Mouse (Mus musculus) kidney, adult 8-10 months (tissue): ENCODE measurements around the gene Kif26a.

ENCODE experiments used
- DNase-seq, 2 experiments: peaks; one replicate each; pipeline ENCODE4 v3.0.0; 2022

Gene Kif26a

DNA sequence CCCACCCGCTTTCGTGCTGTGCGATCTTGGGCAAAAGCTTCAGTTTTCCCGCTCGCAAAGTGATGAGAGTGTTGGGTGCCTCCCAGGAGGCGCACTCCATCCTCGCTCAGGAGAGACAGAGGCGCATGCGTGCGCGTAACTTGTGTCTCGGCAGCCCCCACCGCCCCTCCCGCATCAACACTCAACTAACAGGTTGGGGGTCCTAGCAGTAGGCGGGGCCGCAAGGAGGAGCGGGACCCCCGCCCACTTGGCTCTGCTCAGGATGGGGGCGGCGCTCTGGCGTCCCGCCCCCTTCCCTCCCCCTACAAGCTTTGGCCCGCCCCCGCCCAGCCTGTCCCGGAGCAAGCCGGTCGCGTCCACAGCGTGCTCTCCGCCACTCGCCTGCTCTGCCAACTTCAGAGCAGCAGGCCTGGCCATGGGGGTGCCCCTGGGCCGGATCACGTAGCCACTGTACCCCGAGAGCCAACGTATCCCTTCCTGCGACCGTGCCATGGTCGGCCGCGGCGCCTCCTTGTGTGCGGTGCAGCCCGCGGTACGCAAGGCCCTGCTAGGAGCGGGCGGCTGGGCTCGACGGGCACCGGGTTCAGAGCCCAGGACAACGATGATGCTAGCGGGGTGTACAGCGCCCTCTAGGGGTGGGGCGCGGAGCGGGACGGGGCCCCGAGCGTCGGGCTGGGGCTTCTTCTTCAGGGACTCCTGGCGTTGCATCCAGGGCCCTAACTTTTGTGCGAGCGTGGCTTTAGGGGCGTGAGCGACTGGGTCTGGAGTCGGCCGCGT lies at the start of gene Kif26a:
TSS of gene Kif26a (plus strand) at position 334 of the 777 bp plus-strand sequence.
- DNase-seq = peak; percentile 35 to 60

DNA sequence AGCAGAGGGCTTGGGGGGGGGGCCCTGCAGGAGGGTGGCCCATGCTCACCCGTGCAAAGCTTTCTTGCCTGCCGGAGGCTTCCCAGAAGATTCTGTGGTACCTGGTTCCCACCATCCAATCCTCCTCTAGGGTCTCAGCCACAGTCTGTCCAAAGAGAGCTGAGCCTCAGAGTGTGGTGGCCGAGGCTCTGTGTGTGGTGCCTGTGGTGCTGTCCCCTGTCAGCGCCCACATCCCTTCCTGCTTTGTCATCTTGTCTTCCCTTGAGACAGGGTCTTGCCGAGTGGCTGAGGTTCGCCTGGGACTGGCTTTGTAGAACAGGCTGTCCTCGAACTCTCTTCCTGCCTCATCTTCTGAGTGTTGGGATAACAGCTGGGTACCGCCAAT lies 49.3 kb upstream of the Kif26a start:
- no peak for DNase-seq

DNA sequence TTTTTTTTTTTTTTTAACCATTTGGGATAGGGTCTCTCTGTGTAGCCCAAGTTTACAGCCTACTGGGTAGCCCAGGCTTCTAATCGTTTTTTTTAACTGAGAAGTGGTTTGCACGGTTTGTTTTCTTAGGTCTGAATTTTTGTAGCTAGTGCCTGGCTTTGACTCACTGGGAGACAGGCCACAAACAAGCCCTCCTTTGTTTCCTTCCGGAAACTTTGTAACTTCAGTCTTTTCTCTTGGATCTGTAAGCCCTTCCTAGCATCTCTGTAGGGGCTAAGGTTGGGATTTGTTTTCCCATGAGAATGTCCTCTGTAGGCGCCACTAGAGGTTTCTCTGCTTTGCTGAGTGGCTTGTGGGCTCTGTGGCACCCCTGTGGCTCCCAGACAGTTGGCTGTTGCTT lies 45.9 kb upstream of the Kif26a start:
- no peak for DNase-seq

DNA sequence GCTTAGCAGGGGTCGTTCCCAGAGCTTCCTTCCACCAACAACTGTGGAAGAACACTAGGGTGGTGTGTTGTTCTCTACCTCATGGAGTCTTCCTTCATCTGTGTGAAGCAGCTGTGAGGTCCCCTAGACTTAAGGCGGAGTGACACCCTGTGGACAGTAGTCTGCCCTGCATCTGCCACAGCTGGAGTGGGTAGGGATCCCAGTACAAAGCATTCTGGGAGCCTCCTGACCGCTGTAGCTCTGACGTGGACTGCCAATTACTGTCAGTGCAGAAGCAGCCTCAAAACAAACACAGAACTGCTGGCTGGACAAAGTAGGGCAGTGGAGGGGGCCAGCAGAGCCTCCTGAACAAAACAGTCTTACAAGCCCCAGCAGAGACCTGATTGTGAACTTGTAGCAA lies 45.0 kb upstream of the Kif26a start:
- DNase-seq = no peak

GRCm38 (mm10) chr12:112103179-112103578 lies 42.8 kb upstream of the Kif26a start:
- DNase-seq = no peak

- no peak for DNase-seq
Observed at GRCm38 (mm10) chr12:112104890-112105289, 41.1 kb upstream of the Kif26a start.

DNA sequence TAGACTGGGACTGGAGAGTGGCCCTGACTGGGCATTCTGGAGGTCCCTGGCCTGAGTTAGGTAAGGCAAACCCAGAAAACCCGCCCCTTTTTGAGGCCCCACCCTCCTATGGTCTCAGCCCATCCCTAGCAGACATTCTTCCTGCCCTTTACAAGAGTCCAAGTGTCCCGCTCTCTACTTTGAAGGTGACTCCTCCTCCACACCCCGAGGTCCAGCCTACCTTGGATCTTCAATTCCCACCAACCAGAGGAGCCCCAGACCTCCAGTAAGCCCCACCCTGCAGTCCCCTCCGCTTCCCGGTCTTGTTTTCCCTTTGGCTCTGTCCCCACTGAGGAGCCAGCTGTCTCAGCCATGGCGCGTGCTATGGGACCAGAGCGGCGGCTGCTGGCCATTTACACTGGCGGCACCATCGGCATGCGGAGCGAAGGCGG lies 39.5 kb upstream of the Kif26a start, which contains the start of gene Aspg:
TSS of gene Aspg (plus strand) at position 139 of the 431 bp plus-strand sequence.
- DNase-seq = peak; percentile 67 to 68

DNA sequence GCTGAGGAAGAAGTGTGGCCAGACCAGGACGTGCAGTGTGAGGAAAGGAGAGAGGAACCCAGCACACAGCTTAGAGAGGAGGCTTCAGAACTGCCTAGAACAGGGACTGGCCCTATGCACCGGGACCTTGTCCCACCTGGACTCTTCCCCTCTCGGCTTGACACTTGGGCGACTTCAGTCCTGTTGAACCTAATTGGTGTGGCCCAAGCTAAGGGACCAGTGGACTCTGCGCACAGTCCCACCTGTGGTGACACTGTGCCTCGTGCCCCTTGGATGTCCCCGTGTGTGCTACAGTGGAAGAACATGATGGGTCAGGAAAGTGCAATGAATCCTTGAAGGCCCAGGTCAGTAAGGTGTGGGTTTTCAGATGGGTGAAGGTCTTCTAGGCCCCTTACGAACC lies 38.3 kb upstream of the Kif26a start:
- DNase-seq = no peak

DNA sequence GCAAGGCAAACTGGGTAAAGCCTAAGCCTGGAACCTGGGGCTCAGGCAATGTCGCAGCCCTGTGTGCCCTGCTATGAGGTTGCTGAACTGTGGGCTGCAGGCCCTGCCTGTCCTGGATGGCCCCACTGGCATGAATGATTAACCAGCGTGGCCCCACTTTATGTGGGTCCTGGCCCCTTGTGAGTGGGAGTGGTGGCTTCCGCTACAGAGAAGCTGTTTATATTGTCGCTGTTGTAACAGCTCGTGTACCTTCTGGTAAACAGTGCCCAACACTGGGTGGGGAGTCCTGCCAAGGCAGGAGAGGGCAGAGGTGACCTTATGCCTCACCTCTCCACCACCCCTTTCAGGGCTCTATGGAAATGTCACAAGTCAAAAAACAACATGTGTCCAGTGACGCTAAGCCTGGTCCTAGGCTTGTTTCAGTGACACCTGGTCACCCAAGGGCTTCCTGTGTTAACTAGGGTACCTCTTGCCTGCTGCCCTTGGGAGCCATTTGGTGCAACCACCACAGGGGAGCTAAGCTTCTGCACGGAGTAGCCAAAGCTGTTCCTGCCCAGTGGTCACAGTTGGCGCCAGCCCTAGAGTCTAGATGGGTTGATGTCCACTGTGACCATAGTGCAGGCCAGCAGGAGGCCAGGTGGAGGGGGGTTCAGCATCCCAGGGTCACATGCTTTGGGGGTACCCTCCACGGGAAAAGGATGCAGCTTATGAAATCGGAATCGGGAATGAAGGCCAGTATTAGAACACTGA lies 37.1 kb upstream of the Kif26a start:
- DNase-seq = peak; percentile 73 to 78

GRCm38 (mm10) chr12:112109701-112110100 lies 36.3 kb upstream of the Kif26a start:
- DNase-seq = peak; percentile 72 to 76

DNA sequence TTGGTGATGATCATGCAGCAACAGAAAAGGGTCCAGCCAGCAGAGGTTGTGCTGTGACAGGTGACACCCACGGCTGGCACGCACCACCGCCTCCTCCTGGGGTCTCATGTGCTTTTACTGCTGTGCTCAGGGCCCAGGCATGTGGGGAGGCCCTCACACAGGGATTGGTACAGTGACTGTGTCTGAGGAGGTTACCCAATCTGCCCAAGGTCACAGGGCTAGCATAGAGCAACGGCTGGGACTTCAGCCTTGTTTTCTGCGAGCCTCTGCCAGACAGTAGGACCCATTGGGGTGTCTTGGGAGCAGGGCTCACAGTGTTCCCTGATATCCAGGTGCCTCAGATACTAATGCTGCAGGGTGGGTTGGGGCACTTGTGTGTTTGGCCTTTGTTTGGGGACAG lies 34.7 kb upstream of the Kif26a start:
- no peak for DNase-seq

DNA sequence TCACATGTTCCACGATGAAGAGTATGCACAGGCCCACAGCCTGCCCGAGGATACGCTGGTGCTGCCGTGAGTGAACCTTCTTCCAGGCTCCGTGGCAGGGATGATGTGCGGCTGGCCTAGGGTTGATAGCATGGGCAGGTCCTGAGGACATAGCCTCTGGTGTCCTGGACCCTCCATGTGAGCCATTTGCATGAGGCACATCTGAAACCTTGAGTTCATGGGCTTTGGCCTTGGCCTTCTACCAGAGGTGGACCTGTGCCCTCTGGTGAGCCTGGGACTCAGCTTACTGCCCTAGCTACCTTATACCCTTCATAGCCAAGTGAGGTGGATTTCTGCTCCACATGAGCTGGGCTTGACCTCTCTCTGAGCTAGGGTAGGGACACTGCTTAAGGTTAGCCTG lies 33.8 kb upstream of the Kif26a start:
- DNase-seq = no peak

DNA sequence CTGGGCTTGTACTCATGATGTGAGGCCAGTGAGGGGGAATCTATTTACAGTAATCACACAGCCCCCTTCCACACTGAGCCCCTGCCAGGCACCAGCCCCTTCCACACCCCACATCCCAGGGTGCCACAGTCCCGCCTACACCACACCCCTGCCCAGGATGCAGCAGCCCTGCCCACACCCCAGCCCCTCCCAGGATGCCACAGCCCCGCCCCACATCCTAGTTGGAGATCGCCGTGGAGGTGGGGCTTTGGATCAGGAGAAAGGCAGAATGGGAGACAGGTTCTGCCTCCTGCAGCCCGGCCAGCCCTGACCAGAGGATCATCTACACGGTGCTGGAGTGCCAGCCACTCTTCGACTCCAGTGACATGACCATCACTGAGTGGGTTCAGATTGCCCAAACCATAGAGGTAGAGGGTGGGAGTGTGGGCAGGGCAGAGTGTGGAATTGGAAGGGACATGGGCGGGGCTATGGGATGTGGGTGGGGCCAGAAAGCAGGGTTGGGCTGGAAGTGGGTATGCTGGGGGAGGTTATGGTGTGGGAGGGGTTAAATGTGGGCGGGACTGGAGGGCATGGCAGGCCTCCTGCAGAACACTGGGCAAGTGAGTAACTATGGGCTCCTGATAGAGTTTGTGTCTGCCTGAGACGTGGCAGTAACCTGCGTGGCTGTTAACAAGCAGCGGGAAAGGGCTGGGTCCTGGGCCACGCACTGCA lies 33.2 kb upstream of the Kif26a start:
- DNase-seq = no peak

DNA sequence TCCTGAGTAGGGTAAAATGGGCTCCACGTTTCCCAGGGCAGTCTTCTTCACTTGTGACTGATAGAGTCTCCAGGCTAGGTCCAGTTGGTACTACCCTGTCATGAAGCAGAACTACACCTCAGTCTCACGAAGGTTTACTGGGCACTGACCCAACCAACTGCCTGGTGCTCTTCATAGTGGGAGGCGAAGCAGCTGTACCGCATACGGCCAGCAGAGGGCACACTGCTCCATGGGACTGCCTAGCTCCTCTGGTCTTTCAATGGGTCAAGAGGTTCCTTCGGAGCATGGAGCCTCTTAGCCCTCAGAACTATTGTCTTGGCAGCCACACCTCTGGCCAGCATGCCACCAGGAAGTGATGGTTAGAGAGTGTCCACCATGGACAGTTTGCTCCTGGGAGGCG lies 32.3 kb upstream of the Kif26a start:
- DNase-seq = peak; percentile 87 to 95

DNA sequence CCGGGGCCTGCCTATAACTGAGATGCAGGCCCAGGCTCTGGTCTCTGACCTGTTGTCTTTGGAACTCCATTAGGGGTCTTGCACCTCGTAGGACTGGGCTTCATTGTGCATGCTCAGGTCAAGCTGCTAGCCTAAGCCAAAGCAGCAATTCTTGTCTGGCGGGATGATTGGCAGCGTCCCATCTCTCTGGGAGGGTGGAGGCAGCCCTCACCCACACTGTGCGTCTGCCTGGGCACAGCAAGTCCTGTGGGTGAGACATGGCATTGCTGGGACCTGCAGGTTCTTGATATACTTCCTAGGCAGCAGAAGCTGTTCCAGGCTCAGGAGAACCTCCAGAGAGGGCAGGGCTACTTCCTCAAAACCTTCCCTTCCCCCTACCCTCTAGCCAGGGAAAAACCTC lies 29.0 kb upstream of the Kif26a start:
- DNase-seq = no peak

GRCm38 (mm10) chr12:112117649-112118048 lies 28.4 kb upstream of the Kif26a start:
- no peak for DNase-seq

DNA sequence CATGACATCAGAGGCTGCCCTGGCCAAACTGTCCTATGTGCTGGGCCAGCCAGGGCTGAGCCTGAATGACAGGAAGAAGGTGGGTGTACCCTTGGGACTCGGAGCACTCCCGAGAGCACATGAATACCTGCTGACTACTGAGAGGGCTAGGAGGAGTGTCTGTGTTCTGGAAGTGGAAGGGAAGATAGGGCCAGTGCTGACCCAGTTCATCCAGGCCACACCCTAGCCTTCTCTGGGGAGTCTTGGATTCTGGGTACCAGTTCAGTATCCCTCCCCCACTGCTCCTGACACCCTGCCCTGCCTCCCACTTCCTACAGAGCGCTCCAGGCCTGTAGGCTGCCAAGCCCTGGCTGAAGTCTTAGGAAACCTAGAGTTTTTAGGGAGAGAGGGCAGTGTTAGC lies 24.8 kb upstream of the Kif26a start:
- DNase-seq = no peak

GRCm38 (mm10) chr12:112125903-112126302 lies 20.1 kb upstream of the Kif26a start:
- peak; percentile 38 to 56 for DNase-seq

DNA sequence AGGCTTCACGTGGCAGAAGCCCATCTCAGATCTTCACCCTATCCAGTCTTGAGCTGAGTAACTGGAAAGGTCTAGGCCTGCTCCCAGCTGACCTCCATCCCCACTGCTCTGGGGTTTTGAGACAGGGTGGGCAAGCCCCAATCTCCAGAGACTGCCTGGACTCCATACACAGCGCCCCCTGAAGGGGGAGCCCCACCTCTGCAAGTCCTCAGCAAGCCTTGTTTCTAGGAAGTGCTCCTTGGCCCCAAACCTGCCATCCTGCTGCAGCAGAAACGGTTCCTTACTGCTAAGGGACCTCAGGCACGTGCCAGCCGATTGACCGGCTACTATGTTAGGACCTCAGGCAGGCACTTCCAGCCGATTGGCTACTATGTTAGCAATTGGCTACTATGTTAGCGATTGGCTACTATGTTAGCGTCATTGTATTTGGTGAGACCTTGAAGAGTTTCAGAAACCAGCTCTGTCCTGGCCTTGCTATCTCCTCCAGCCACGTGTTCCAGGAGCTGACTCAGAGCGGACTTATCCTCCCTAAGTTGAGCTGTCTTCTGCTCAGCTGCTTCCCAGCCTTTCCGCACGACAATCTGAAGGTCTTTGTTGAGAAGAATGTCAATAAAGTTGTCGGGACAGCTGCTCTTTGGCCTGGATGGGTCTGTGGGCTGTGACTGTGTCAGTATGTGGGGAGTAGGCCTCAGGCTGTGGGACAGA lies 18.9 kb upstream of the Kif26a start:
- DNase-seq = no peak

DNA sequence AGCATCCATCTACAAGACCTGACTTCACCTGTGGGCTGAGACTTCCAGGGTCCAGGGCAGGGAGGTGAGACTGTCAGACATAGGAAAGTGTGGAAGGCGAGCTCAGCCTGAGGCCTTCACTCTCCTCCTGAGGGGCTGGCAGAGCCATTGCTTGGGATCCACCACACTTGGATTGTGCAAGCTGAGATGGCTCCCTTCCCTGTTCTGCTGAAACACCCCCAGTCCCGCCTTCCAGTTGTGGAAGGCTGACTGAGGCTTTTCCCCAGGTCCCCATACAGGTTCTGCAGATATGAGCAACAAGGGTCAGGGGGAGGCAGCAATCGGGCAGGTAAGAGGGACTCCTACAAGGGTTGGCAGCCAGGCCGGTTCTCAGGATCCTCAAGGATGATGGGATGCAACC lies 17.5 kb upstream of the Kif26a start:
- DNase-seq = no peak

- DNase-seq = no peak
Observed at GRCm38 (mm10) chr12:112129300-112129856, 16.6 kb upstream of the Kif26a start.

- peak; percentile 89 to 91 for DNase-seq
Observed at GRCm38 (mm10) chr12:112130161-112130860, 15.7 kb upstream of the Kif26a start.
